Mouse (Mus musculus): Measurements from ENCODE around the gene Cdk17. TPM values are rescaled to one million over a fixed set of nuclear protein-coding genes. Genes with fewer than 3 reads are reported as not detected.

The Cdk17 gene
- total RNA-seq, 2 experiments from 2014 or later: 5.4 to 6.1 TPM

GRCm38 (mm10) chr10:93188440-93188999, 27.8 kb downstream of the Cdk17 start:
- Histone ChIP-seq H3K4me3 (no peak overlapping the region), H3K27ac (no peak overlapping the region)
- TF ChIP-seq CTCF (IDR thresholded peaks at IDR 0.05): no peak
- intact Hi-C loops (cut with DNase I): loop anchor here (5.0 kb wide), 1 partner anchor 34 kb away; no protein-coding TSS in a partner anchor
- DNase-seq: no peak

- Histone ChIP-seq H3K4me3 (no peak overlapping the region), H3K27ac (0 out of 2 replicates have a peak overlapping the region, but pooled peaks have one; percentile 13)
- intact Hi-C loops (cut with DNase I): no loop called here
- DNase-seq: no peak
- TF ChIP-seq CTCF (IDR thresholded peaks at IDR 0.05): no peak
Observed at GRCm38 (mm10) chr10:93190475-93191262, 30.0 kb downstream of the Cdk17 start.

- Histone ChIP-seq H3K27ac (no peak overlapping the region), H3K4me3 (no peak overlapping the region)
- no peak for TF ChIP-seq CTCF (IDR thresholded peaks at IDR 0.05)
- intact Hi-C loops (cut with DNase I): no loop called here
- DNase-seq: no peak
Observed at GRCm38 (mm10) chr10:93197092-93197491, 36.4 kb downstream of the Cdk17 start.

GRCm38 (mm10) chr10:93198958-93199357, 38.3 kb downstream of the Cdk17 start:
- Histone ChIP-seq H3K27ac (no peak overlapping the region), H3K4me3 (no peak overlapping the region)
- intact Hi-C loops (cut with DNase I): no loop called here
- TF ChIP-seq CTCF (IDR thresholded peaks at IDR 0.05): no peak
- DNase-seq: no peak

- no peak for TF ChIP-seq CTCF (IDR thresholded peaks at IDR 0.05)
- Histone ChIP-seq H3K27ac (no peak overlapping the region), H3K4me3 (no peak overlapping the region)
- intact Hi-C loops (cut with DNase I): no loop called here
- no peak for DNase-seq
Observed at GRCm38 (mm10) chr10:93201846-93202458, 41.3 kb downstream of the Cdk17 start.

GRCm38 (mm10) chr10:93205287-93205956, 44.7 kb downstream of the Cdk17 start:
- no peak for TF ChIP-seq CTCF (IDR thresholded peaks at IDR 0.05)
- DNase-seq: no peak
- Histone ChIP-seq H3K27ac (no peak overlapping the region), H3K4me3 (no peak overlapping the region)
- intact Hi-C loops (cut with DNase I): no loop called here

- intact Hi-C loops (cut with DNase I): no loop called here
- TF ChIP-seq CTCF (IDR thresholded peaks at IDR 0.05): no peak
- Histone ChIP-seq H3K4me3 (no peak overlapping the region), H3K27ac (no peak overlapping the region)
- no peak for DNase-seq
Observed at GRCm38 (mm10) chr10:93207176-93207575, 46.5 kb downstream of the Cdk17 start.

GRCm38 (mm10) chr10:93212699-93213098, 52.0 kb downstream of the Cdk17 start:
- DNase-seq: no peak
- intact Hi-C loops (cut with DNase I): no loop called here
- no peak for TF ChIP-seq CTCF (IDR thresholded peaks at IDR 0.05)
- Histone ChIP-seq H3K27ac (no peak overlapping the region), H3K4me3 (no peak overlapping the region)

GRCm38 (mm10) chr10:93213339-93213738, 52.7 kb downstream of the Cdk17 start:
- no peak overlapping the region for H3K4me3 ChIP-seq
- no peak for DNase-seq
- no peak for TF ChIP-seq CTCF (IDR thresholded peaks at IDR 0.05)
- 0 out of 2 replicates have a peak overlapping the region, but pooled peaks have one; percentile 10 for H3K27ac ChIP-seq
- intact Hi-C loops (cut with DNase I): no loop called here

- intact Hi-C loops (cut with DNase I): no loop called here
- no peak overlapping the region for H3K4me3 ChIP-seq
- TF ChIP-seq CTCF (IDR thresholded peaks at IDR 0.05): no peak
- H3K27ac ChIP-seq: no peak overlapping the region
- no peak for DNase-seq
Observed at GRCm38 (mm10) chr10:93214251-93214650, 53.6 kb downstream of the Cdk17 start.

GRCm38 (mm10) chr10:93215051-93215763, 54.5 kb downstream of the Cdk17 start:
- no peak overlapping the region for H3K27ac ChIP-seq
- DNase-seq: no peak
- TF ChIP-seq CTCF (IDR thresholded peaks at IDR 0.05): no peak
- H3K4me3 ChIP-seq: no peak overlapping the region
- intact Hi-C loops (cut with DNase I): no loop called here

GRCm38 (mm10) chr10:93225751-93226150, 65.1 kb downstream of the Cdk17 start:
- no peak for DNase-seq
- intact Hi-C loops (cut with DNase I): no loop called here
- no peak for TF ChIP-seq CTCF (IDR thresholded peaks at IDR 0.05)
- Histone ChIP-seq H3K4me3 (no peak overlapping the region), H3K27ac (no peak overlapping the region)

All from gastrocnemius, adult 2 months (tissue).